Mouse (Mus musculus) liver, postnatal 0 days (tissue): Measurements from ENCODE around the gene Phospho1. TPM values are rescaled to one million over a fixed set of nuclear protein-coding genes. Genes with fewer than 3 reads are reported as not detected.

Source experiments
- ATAC-seq: fragments of 200-750 bp; cut with Nextera tagmentation; 2 replicates; pipeline ENCODE4 v1.8.0; 2017; ENCODE audit warnings: mild to moderate bottlenecking, moderate library complexity
- DNase-seq: peaks from one replicate; pipeline ENCODE4 v3.0.0-alpha.2; 2016
- H3K27ac ChIP-seq: fragments of 300-500 bp; sonication (generic); 2 replicates; pipeline ENCODE4 v1.5.1; 2014; ENCODE audit warnings: antibody characterized with exemption, moderate library complexity, mild to moderate bottlenecking, low read depth
- H3K27me3 ChIP-seq: fragments of 300-500 bp; sonication (generic); 2 replicates; pipeline ENCODE4 v1.6.1; 2014; ENCODE audit warnings: low read length, control low read depth, mixed read lengths; ENCODE audit not compliant: insufficient read depth
- H3K36me3 ChIP-seq: fragments of 300-500 bp; sonication (generic); replicated peaks from 2 replicates; pipeline ENCODE4 v1.6.1; 2014; ENCODE audit warnings: mild to moderate bottlenecking, control low read depth, low read length, moderate library complexity, mixed read lengths; ENCODE audit not compliant: insufficient read depth
- H3K4me1 ChIP-seq: fragments of 300-500 bp; sonication (generic); 2 replicates; pipeline ENCODE4 v1.6.1; 2014; ENCODE audit warnings: antibody characterized with exemption, mild to moderate bottlenecking, control low read depth; ENCODE audit not compliant: insufficient read depth
- H3K4me2 ChIP-seq: fragments of 300-500 bp; sonication (generic); 2 replicates; pipeline ENCODE4 v1.6.1; 2014; ENCODE audit warnings: low read depth, mild to moderate bottlenecking, low read length, moderate library complexity, mixed read lengths
- H3K4me3 ChIP-seq: fragments of 300-500 bp; sonication (generic); 2 replicates; pipeline ENCODE4 v1.5.1; 2014; ENCODE audit warnings: low read depth, low read length
- H3K9ac ChIP-seq: fragments of 300-500 bp; sonication (generic); replicated peaks from 2 replicates; pipeline ENCODE4 v1.6.1; 2014; ENCODE audit warnings: mild to moderate bottlenecking, moderate library complexity
- H3K9me3 ChIP-seq: fragments of 300-500 bp; sonication (generic); 2 replicates; pipeline ENCODE4 v1.6.1; 2016; ENCODE audit warnings: mild to moderate bottlenecking, control low read depth, low read length, mixed read lengths
- CTCF ChIP-seq: sonication (generic); IDR thresholded peaks from 2 replicates; pipeline ENCODE4 v1.5.1; 2016; ENCODE audit warnings: antibody characterized with exemption, low read depth
- EP300 ChIP-seq: IDR thresholded peaks from 2 replicates; pipeline ENCODE4 v1.6.1; 2016; ENCODE audit warnings: antibody characterized with exemption, low read depth, mild to moderate bottlenecking
- WGBS: fragments of 180-500 bp; shearing (Covaris S2); extraction: QIAGEN DNeasy Blood & Tissue Kit; methylation state at CpG from one replicate; pipeline ENCODE4 v1.1.7; 2014; ENCODE audit not compliant: insufficient replicate concordance; 5-methylcytosine and 5-hydroxymethylcytosine counted together
- polyA plus RNA-seq: library from polyadenylated mRNA; unstranded; fragments of >200 nt; fragmentation: Nextera tagmentation; extraction: Ambion mirVana; gene quantifications from 2 replicates; pipeline ENCODE4 v1.2.1, GENCODE M21; 2015

Gene Phospho1
- polyA plus RNA-seq, 1 experiment from 2014 or later, result 1.9 TPM

DNA sequence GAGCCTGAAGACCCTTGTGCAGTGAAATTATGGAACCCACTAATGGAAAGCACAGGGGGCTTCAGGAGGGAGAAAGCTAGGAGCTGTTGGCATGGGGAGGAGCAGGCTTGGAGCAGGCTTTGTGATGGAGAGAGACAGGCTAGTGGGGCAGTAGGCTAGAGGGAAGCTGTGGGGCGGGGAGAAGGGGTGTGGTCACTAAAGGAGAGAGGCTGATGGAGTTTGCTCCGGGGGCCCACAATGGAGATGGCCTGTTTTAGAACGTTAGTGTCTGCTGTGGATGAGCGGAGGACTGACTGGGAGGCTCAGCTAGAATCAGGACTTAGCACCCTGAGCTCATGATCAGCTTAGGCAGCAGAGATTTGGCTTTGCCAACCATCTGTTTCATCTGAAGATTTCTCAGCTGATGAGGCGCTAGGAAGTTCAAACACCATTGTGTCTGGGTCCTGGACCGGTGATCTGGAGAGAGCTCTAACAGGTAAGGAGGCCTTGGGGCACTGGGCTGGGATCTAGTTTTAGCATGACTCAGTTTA lies 19.2 kb downstream of the Phospho1 start:
- H3K4me2 ChIP-seq, result peak overlapping the region; percentile 58
- H3K27ac ChIP-seq, result peak overlapping the region; percentile 86
- TF ChIP-seq EP300, result no peak
- no peak for TF ChIP-seq CTCF
- H3K9me3 ChIP-seq, result no peaks in the 10 kb centered on the region
- no peak for ATAC-seq
- no peaks in the 10 kb centered on the region for H3K27me3 ChIP-seq
- peak overlapping the region; percentile 17 for H3K4me3 ChIP-seq
- DNase-seq, result peak; percentile 24
- 33% methylated on average over 6 of the region's 6 CpGs for WGBS
- peak overlapping the region; percentile 18 for H3K9ac ChIP-seq
- H3K4me1 ChIP-seq, result peaks cover 28% of the 10 kb centered on the region
- no peaks in the 10 kb centered on the region for H3K36me3 ChIP-seq

DNA sequence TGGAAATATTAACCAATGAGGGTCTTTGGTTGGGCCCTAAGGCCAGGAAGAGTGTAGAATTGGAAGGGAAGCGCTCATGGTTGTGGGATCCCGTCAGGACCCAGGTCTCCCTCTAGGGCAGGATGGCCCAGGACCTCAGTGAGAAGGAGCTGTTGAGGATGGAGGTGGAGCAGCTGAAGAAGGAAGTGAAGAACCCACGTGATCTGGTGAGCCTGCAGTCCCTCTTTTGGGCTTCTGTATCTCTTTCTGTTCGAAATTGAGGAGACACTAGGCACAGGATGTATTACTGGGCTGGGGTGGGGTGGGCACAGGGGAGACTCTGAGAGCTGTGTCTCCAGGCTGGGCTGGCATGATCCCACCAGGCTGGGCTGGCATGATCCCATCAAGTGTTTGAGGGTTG lies 20.6 kb downstream of the Phospho1 start:
- H3K36me3 ChIP-seq, result no peaks in the 10 kb centered on the region
- 0 out of 2 replicates have a peak overlapping the region, but pooled peaks have one; percentile 4 for H3K27ac ChIP-seq
- DNase-seq, result no peak
- no peaks in the 10 kb centered on the region for H3K9me3 ChIP-seq
- TF ChIP-seq CTCF (no peak), EP300 (no peak)
- ATAC-seq, result no peak
- no peak overlapping the region for H3K4me3 ChIP-seq
- no peak overlapping the region for H3K4me2 ChIP-seq
- WGBS, result 36% methylated on average over 4 of the region's 4 CpGs
- no peaks in the 10 kb centered on the region for H3K27me3 ChIP-seq
- peaks cover 24% of the 10 kb centered on the region for H3K4me1 ChIP-seq
- H3K9ac ChIP-seq, result no peak overlapping the region; the same call in 1 of the 2 replicates

DNA sequence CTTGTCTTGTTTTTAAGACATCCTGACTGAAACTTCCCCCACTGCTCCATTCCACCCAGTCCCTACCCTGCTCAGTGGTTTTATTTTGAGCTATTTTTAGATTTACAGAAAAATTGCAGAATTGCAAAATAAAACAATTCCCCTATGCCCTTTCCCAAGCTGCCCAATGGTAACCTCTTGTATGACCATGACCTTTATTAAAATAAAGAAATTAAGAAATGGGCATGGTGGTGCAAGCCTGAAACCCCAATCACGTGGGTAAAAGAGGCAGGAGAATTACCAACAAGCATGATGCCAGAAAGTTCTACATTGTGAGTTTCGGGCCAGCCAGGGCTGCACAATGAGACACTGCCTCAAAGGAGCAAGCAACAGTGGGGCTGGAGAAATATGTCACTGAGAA lies 26.6 kb downstream of the Phospho1 start:
- H3K4me2 ChIP-seq, result no peak overlapping the region
- H3K36me3 ChIP-seq, result no peaks in the 10 kb centered on the region
- no peak overlapping the region for H3K4me3 ChIP-seq
- DNase-seq (no peak), ATAC-seq (peak; percentile 50; the same call in 1 of the 2 replicates)
- H3K9ac ChIP-seq, result no peak overlapping the region
- no peak overlapping the region for H3K27ac ChIP-seq
- H3K4me1 ChIP-seq, result no peaks in the 10 kb centered on the region; the same call in 1 of the 2 replicates
- no peaks in the 10 kb centered on the region for H3K27me3 ChIP-seq
- WGBS, result 58% methylated on average over 2 of the region's 2 CpGs
- no peaks in the 10 kb centered on the region for H3K9me3 ChIP-seq
- no peak for TF ChIP-seq CTCF
- no peak for TF ChIP-seq EP300

DNA sequence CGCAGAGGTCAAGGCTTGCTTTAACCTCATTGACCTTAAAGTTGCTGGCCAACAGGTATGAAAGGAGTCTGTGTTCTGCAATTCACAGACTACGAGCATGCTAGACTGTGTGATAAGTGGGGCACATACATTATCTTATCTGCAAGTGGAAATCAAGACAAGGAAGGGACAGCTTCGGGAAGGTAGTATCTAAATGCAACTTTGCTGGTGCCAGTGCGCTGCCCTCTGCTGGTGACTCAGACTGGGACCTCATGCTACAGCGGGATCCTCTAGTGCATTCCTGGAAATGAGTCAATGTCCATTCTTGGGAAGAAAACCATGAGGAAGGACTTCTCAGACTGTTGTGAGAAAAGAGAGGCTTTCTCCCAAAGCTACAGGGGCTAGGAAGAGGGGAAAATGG lies 29.4 kb downstream of the Phospho1 start:
- Histone ChIP-seq H3K9me3 (no peaks in the 10 kb centered on the region), H3K27me3 (no peaks in the 10 kb centered on the region), H3K4me1 (no peaks in the 10 kb centered on the region), H3K27ac (no peak overlapping the region), H3K36me3 (no peaks in the 10 kb centered on the region), H3K4me3 (no peak overlapping the region), H3K9ac (no peak overlapping the region), H3K4me2 (no peak overlapping the region)
- DNase-seq, result peak; percentile 69
- WGBS, result 45% methylated on average over 5 of the region's 5 CpGs
- peak; percentile 89 for TF ChIP-seq CTCF
- no peak for TF ChIP-seq EP300
- no peak for ATAC-seq

DNA sequence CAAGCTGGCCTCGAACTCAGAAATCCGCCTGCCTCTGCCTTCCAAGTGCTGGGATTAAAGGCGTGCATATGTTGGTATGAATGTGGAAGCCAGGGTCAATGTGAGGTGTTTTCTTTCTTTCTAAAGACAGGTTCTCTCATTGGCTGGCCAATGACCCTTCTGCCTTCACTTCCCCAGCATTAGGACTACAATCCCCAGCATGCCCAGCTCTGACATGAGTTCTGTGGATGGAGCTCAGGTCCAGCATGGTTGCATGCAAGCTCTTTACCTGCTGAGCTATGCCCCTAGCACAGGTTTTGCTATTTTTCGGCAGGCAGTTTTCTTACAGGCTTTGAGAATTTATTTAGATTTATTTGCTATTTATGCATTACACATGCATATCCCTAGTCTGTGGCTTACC lies 33.0 kb downstream of the Phospho1 start:
- H3K27ac ChIP-seq, result no peak overlapping the region
- no peak for TF ChIP-seq EP300
- TF ChIP-seq CTCF, result no peak
- peaks cover 8% of the 10 kb centered on the region for H3K4me1 ChIP-seq
- H3K9ac ChIP-seq, result no peak overlapping the region
- no peak for ATAC-seq
- H3K36me3 ChIP-seq, result no peaks in the 10 kb centered on the region
- H3K4me2 ChIP-seq, result no peak overlapping the region
- no peak for DNase-seq
- no peak overlapping the region for H3K4me3 ChIP-seq
- 79% methylated on average over 4 of the region's 4 CpGs for WGBS
- no peaks in the 10 kb centered on the region for H3K27me3 ChIP-seq
- H3K9me3 ChIP-seq, result no peaks in the 10 kb centered on the region

DNA sequence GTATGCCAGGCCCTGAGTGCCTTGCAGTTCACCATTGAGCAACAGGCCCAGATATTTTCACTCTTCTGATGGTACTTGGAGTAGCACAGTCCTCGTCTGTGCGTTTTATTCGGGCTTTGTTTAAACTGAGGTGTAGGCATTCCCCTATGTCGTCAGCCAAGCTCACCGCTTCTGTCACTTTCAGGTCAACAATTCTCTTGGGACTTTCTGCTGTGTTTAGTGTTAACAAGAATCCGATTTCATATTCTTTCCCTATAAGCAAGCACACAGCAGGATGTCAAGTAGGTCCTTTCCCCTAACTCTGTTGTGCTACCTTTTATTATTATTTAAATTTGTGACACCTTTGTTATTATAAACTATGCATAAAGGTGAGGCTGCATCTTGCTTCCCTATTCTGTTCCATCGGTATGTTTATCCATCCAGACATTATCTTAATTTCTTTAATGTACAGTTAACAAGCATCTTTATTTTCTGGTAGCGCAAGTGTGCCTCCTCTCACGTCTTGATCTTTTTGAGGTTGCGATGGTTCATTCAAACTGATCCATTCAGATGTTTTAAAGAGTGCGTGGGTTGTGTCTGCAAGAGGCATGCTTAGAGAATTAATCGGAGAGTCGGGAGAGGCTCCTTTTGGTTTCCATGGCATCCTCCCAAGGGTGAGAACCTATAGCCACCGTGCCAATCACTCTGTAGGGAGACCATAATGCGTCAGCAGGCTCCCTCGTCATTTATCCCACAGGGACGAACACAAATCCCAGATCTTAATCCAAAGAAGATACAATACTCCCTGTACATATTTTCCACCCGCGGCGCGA lies 33.6 kb downstream of the Phospho1 start:
- Histone ChIP-seq H3K4me3 (peak overlapping the region; percentile 61), H3K36me3 (no peaks in the 10 kb centered on the region), H3K4me2 (peak overlapping the region; percentile 75), H3K9ac (peak overlapping the region; percentile 62), H3K27me3 (no peaks in the 10 kb centered on the region), H3K4me1 (peaks cover 8% of the 10 kb centered on the region), H3K27ac (peak overlapping the region; percentile 95), H3K9me3 (no peaks in the 10 kb centered on the region)
- no peak for DNase-seq
- no peak for ATAC-seq
- TF ChIP-seq EP300 (no peak), CTCF (no peak)
- 26% methylated on average over 21 of the region's 21 CpGs for WGBS
